Mouse (Mus musculus): ENCODE measurements around the gene Dennd2a.

DNA sequence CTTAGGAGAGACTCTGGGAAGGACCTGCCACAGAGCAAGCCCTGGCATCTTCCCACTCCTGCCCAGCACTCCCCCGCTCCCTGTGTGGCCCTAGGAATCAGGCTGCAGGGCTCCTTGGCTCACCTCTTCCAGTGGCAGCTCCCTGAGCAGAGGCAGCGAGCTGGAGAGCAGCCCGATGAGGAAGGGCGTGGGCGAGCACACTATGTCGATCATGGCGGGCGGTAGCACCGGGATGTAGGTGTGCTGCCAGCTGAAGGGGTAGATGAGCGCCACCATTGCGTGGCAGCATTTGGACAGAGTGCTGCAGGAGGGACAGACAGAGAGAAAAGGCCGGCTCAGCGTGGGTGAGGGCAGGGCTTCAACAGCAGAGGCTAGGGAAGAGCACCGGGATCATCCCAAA, 87.6 kb downstream of the Dennd2a start:
- TF ChIP-seq CTCF (IDR thresholded peaks at IDR 0.05; ENCODE audit: borderline replicate concordance, extremely low read depth, insufficient read depth, insufficient read length) (no peak), POLR2A (IDR thresholded peaks at IDR 0.05; ENCODE audit: borderline replicate concordance, extremely low read depth, insufficient read depth, insufficient read length, poor library complexity, severe bottlenecking) (no peak)

All from brain, embryonic 14.5 days (tissue).